18 mouse cellular contexts compared by ENCODE assay signal in genomic region chr8:87173720-87174119, GRCm38 (mm10).
A peak's percentile ranks its signal among the peaks of the same experiment; 100 is the strongest.
DNase-seq lines count a peak whose midpoint lies in the region; TF ChIP-seq lines count a peak whose summit lies in the region.
"Had no signal": no experiment of that assay in that cellular context is flagged by ENCODE, and none has a peak within 500 bp of the region (broad histone marks: within the 10 kb centered on the region; RNA-seq: fewer than 3 reads in every experiment).

No protein-coding gene starts in this region.

- no peaks in the 10 kb centered on the region for H3K27me3 ChIP-seq in limb, embryonic 10.5 days (ENCODE audit: low read depth, poor library complexity, severe bottlenecking)
- H3K27me3 ChIP-seq: CH12.LX; embryonic facial prominence, embryonic 12.5 days; forebrain, embryonic 15.5 days; heart, embryonic 13.5 days; hindbrain, embryonic 15.5 days had no signal

- H3K36me3 ChIP-seq in limb, embryonic 10.5 days, result no peaks in the 10 kb centered on the region
- H3K36me3 ChIP-seq: embryonic facial prominence, embryonic 12.5 days; forebrain, embryonic 15.5 days; heart, embryonic 13.5 days; hindbrain, embryonic 15.5 days had no signal

- no peak overlapping the region for H3K4me3 ChIP-seq in lung, adult 2 months (replicated peaks; ENCODE audit: extremely low read depth, low read depth, low read length)
- no peak overlapping the region for H3K4me3 ChIP-seq in limb, embryonic 10.5 days
- H3K4me3 ChIP-seq: embryonic facial prominence, embryonic 12.5 days; forebrain, embryonic 15.5 days; heart, embryonic 13.5 days; hindbrain, embryonic 15.5 days had no signal

- no peaks in the 10 kb centered on the region for H3K4me1 ChIP-seq in lung, adult 2 months (ENCODE audit: control insufficient read depth, insufficient read depth, low read length)
- H3K4me1 ChIP-seq in limb, embryonic 10.5 days, result no peaks in the 10 kb centered on the region
- H3K4me1 ChIP-seq: embryonic facial prominence, embryonic 12.5 days; forebrain, embryonic 15.5 days; heart, embryonic 13.5 days; hindbrain, embryonic 15.5 days had no signal

- no peak for TF ChIP-seq POLR2A in lung, adult 2 months (IDR thresholded peaks at IDR 0.05; ENCODE audit: borderline replicate concordance, extremely low read depth, low read depth, low read length)

- no peaks in the 10 kb centered on the region for H3K9me3 ChIP-seq in limb, embryonic 10.5 days (replicated peaks)
- H3K9me3 ChIP-seq: embryonic facial prominence, embryonic 12.5 days; forebrain, embryonic 15.5 days; heart, embryonic 13.5 days; hindbrain, embryonic 15.5 days had no signal

- DNase-seq in 3134 (ENCODE audit: extremely low read depth, insufficient read length, low spot score) (peak; percentile 68), 3T3-L1 (ENCODE audit: low read depth, low spot score) (peak; percentile 88), adipocyte (ENCODE audit: low spot score) (peak; percentile 46)
- DNase-seq in adrenal gland, postnatal 25 days, result peak; percentile 10
- no peak for DNase-seq in lung, adult 2 months
- no peak for DNase-seq in kidney, adult 9 months
- no peak for DNase-seq in limb, embryonic 10.5 days (ENCODE audit: low spot score)
- DNase-seq: cerebellum, adult 2 months; cerebellum, postnatal 14 days; embryo, embryonic 11 days; gastrocnemius, postnatal 36 days; heart, adult 11 months; heart, postnatal 36 days had no signal

- no peak for TF ChIP-seq CTCF in lung, adult 2 months (IDR thresholded peaks at IDR 0.05; ENCODE audit: insufficient read depth, low read length)

- no peak overlapping the region for H3K27ac ChIP-seq in limb, embryonic 10.5 days
- H3K27ac ChIP-seq: embryonic facial prominence, embryonic 12.5 days; forebrain, embryonic 15.5 days; heart, embryonic 13.5 days; hindbrain, embryonic 15.5 days had no signal

Comparison
In these comparisons a context has a peak if more than half of its experiments do, and no peak if none do; other contexts are left out.
1. DNase-seq: peak in 3134 (single experiment), 3T3-L1 (single experiment), adipocyte (single experiment) and adrenal gland, postnatal 25 days (single experiment); none in lung, adult 2 months (single experiment), kidney, adult 9 months (single experiment) and limb, embryonic 10.5 days (single experiment).